Mouse (Mus musculus) thymus, postnatal 4 days (tissue): ENCODE measurements around the gene Slc41a1.

Experiments
- DNase-seq: peaks from one replicate; pipeline ENCODE4 v3.0.0; 2021

Slc41a1 gene

GRCm38 (mm10) chr1:131827207-131827786 is at the start of gene Slc41a1:
TSS of gene Slc41a1 (plus strand) at chr1:131827493.
- peak; percentile 46 for DNase-seq

- no peak for DNase-seq
Observed at GRCm38 (mm10) chr1:131794591-131794990, 32.7 kb upstream of the Slc41a1 start.

DNA sequence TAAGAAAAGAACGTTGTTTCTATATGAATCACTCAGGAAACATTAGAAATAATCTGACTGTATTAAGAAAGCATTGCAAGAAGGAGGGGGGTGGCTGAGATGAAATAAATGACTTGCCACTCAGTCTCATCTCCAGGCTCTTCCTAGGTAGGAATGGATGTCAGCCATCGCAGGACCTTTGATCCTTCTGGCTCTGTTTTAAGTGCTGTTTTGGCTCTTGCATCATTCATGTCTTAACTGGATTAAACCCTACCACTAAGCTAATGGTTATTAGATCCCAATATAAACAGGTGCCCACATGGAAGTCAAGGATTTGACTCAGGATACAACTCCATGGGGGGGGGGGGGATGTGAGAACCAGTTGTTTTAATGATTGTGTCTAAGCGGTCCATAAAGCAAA is 32.1 kb upstream of the Slc41a1 start:
- no peak for DNase-seq

GRCm38 (mm10) chr1:131797202-131797909 is 29.9 kb upstream of the Slc41a1 start, which contains the start of gene Pm20d1:
TSS of gene Pm20d1 (plus strand) at chr1:131797381.
- DNase-seq = no peak

DNA sequence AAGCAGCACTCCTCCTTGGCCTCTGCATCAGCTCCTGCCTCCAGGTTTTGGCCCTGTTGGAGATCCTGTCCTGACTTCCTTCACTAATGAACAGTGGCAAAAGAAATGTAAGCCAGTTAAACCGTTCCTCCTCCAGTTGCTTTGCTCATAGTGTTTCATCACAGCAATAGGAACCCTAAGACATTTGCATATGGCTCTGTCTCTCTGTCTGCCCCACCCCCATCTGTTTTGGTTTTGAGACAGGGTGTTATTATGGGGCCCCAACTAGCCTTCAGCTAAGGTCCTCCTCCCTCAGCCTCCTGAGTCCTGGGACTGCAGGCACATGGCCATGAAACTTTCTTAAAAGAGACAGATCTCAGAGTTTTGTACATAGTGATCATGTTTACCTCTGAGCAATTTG is 27.3 kb upstream of the Slc41a1 start:
- DNase-seq = no peak

GRCm38 (mm10) chr1:131801071-131801470 is 26.2 kb upstream of the Slc41a1 start:
- DNase-seq = no peak

DNA sequence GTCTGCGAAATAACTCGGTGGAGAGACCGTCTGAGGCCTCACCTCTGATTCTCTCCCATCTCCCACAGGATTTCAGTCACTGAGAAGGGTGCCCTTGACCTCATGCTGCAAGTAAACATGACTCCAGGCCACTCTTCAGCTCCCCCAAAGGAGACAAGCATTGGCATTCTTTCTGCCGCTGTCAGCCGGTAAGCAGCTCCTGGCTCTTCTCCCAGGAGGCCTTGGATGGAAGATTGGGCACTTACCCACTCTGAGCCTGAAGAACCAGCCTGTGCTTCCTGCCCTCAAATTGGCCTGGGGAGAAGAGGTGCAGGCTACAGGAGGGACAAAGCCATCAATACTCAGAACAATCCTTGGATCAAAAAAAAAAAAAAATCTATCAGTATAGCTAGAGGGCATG is 24.6 kb upstream of the Slc41a1 start:
- DNase-seq = no peak

DNA sequence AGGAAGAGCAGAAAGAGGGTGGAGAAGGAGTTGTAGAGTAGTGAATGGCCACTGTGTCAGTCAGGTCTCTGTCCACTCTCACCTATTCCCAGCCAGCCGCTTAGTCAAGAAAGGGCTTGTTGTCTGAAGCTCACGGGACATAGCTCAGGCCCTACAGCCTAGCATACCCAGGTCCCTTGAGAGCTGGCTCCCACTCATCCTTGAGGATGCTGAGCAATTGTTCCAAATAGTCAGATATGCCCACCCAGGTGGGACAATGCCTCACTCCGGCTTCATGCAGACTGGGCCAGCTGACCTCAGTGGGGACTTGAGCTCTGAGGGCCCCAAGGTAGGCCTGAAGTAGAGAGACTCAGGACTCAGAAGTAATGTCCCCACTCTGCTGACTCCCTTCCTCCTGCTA is 23.1 kb upstream of the Slc41a1 start:
- no peak for DNase-seq

- DNase-seq = no peak
Observed at GRCm38 (mm10) chr1:131808986-131809385, 18.3 kb upstream of the Slc41a1 start.

DNA sequence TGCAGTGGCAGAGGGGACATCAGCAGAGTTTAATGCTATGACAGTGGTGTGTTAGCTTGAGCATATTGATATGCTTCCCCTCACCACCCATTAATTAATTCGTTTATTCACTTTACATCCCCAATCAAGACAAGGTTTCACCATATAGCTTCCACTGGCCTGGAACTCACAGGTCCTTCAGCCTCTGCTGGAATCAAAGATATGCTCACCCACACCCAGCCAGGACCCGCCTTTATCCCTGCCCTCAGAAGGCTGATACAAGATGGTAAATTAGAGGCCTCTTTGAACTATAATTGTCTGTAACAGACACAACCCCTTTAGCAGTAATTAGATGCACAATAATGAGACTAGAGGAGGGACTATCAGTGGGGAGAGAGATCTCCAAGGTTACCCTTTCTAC is 17.6 kb upstream of the Slc41a1 start:
- no peak for DNase-seq

- no peak for DNase-seq
Observed at GRCm38 (mm10) chr1:131811393-131811792, 15.9 kb upstream of the Slc41a1 start.

DNA sequence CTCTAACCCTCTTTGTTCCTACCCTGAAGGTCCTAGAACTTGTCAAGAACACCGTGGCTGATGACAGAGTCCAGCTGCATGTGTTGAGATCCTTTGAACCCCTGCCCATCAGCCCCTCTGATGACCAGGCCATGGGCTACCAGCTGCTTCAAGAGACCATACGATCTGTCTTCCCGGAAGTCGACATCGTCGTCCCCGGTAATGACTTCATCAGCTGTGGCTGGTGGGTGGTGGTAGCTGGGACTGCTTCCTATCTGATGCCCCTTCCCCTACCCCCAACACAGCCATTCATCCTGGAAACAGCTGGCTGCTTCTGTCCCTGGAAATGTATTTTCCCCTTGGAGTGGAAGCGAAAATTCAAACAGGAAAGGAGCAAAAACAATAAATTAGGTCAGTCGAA is 15.3 kb upstream of the Slc41a1 start:
- no peak for DNase-seq

GRCm38 (mm10) chr1:131812631-131813295 is 14.5 kb upstream of the Slc41a1 start:
- no peak for DNase-seq

DNA sequence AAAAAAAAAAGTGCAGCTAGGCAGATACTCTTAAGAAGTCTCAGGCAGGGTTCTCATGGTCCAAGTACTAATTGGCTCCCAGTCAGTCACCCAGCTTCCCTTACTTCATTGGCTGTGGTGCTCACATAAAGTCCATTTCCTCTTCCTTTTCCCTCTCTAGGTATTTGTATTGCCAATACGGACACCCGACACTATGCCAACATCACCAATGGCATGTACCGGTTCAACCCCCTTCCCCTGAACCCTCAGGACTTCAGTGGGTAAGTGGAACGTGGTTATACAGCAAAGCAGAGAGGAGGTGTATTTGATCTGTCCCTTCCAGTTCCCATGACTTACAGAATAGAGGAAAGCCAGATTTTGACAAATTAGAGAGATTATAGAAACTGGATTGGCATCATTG is 13.6 kb upstream of the Slc41a1 start:
- no peak for DNase-seq

- no peak for DNase-seq
Observed at GRCm38 (mm10) chr1:131814191-131814590, 13.1 kb upstream of the Slc41a1 start.

- no peak for DNase-seq
Observed at GRCm38 (mm10) chr1:131816886-131817285, 10.4 kb upstream of the Slc41a1 start.

DNA sequence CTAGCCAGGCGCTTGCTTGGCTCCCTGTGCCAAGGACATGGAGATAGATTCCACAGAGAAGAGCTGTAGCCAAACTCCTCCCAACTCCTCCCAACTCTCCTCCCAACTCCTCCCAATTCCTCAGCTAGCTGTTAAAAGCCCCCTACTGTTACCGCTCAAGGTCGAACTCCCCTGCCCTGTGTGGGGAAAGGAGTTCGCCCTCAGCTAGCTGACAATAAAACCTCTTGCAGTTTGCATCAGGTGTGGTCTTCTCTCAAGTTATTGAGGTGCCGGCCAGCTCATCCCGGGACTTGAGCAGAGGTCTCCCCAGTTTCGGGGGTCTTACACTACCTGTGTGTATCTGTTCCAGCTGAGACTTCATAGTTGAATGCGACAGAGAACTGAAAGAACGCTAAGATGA is 6.9 kb upstream of the Slc41a1 start:
- peak; percentile 34 for DNase-seq

GRCm38 (mm10) chr1:131820887-131821328 is 6.4 kb upstream of the Slc41a1 start:
- DNase-seq = no peak

DNA sequence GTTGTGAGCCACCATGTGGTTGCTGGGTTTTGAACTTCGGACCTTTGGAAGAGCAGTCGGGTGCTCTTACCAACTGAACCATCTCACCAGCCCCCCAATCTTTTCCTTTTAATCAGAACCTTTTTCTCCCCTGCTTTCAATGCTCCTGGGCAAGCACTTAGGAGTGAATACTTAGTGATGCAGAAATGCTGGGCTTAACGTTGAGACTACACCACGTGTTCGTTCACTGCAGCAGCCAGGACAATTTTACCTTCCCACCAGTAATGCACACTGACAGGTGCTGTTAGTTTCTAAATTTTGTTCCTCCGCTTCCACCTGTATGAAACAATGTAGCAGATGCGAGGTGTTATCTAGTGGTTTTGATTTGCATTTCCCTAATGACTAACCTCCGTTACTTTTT is 5.0 kb upstream of the Slc41a1 start:
- DNase-seq = no peak

DNA sequence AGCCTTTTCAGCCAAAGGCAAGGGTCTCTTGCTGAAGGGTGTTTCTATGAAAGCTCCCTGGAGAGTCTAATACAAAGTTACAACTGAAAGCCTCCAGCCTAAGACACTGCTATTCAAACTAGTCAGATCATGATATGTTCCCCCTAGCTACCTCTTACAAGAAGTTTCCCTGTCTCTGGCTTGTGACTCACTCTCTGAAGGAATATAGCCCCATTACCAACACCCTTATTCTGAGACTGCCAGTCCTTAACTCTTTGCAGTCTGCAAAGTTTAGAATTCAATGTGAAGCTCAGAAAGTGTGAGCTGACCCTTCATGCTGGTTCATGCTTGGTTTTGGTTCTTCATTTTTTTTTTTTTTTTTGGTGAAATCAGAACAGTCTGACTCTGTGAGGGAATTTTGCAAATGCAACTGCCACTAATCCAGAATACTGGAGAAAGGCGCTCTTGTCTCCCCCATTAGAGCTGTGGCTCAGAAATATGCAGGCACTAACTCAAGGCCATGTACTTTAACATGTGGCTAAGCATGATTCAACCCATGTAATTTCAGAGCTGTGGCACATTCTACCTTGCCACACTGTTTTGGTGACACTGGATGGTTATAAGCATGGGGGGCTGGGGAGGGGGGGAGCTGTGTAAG is 4.3 kb upstream of the Slc41a1 start:
- DNase-seq = no peak

GRCm38 (mm10) chr1:131823563-131823962 is 3.7 kb upstream of the Slc41a1 start:
- DNase-seq = no peak

- DNase-seq = no peak
Observed at GRCm38 (mm10) chr1:131824528-131825181, 2.6 kb upstream of the Slc41a1 start.

- DNase-seq = peak; percentile 92
Observed at GRCm38 (mm10) chr1:131827787-131828258, 530 bp downstream of the Slc41a1 start.
